ENCODE assay signal across 25 mouse cellular contexts in genomic region chr10:94588976-94589375, GRCm38 (mm10).
"Had no signal": no experiment of that assay in that cellular context is flagged by ENCODE, and none has a peak within 500 bp of the region (broad histone marks: within the 10 kb centered on the region; RNA-seq: fewer than 3 reads in every experiment).

No protein-coding gene starts in this region.

- H3K9me3 ChIP-seq: hindbrain, embryonic 10.5 days; hindbrain, embryonic 12.5 days; intestine, embryonic 15.5 days; kidney, embryonic 15.5 days; limb, embryonic 10.5 days; limb, embryonic 12.5 days; liver, embryonic 12.5 days had no signal

- H3K27me3 ChIP-seq: intestine, embryonic 15.5 days; kidney, embryonic 15.5 days; limb, embryonic 12.5 days; liver, embryonic 12.5 days had no signal

- H3K36me3 ChIP-seq: hindbrain, embryonic 10.5 days; hindbrain, embryonic 12.5 days; intestine, embryonic 15.5 days; kidney, embryonic 15.5 days; limb, embryonic 10.5 days; liver, embryonic 12.5 days had no signal

- H3K4me3 ChIP-seq: gastrocnemius, adult 2 months; heart, adult 2 months; hindbrain, embryonic 10.5 days; hindbrain, embryonic 12.5 days; intestine, embryonic 15.5 days; kidney, embryonic 15.5 days; limb, embryonic 10.5 days; limb, embryonic 12.5 days; liver, embryonic 12.5 days had no signal

- H3K4me1 ChIP-seq: intestine, embryonic 15.5 days had no signal

- H3K27ac ChIP-seq: gastrocnemius, adult 2 months; heart, adult 2 months; hindbrain, embryonic 10.5 days; hindbrain, embryonic 12.5 days; hindbrain, embryonic 14.5 days; intestine, embryonic 15.5 days; kidney, embryonic 15.5 days; kidney, postnatal 0 days; limb, embryonic 10.5 days; limb, embryonic 12.5 days; liver, embryonic 12.5 days; liver, embryonic 14.5 days had no signal

- ATAC-seq: hindbrain, embryonic 16.5 days; inflammation-experienced regulatory T-cells, adult 6 months; intestine, embryonic 15.5 days; intestine, postnatal 0 days; liver, embryonic 12.5 days had no signal

- H3K9ac ChIP-seq: hindbrain, embryonic 12.5 days; hindbrain, embryonic 14.5 days; intestine, embryonic 15.5 days; kidney, embryonic 15.5 days; limb, embryonic 12.5 days; liver, embryonic 12.5 days; liver, embryonic 14.5 days had no signal

- DNase-seq: gastrocnemius, adult 2 months; gastrocnemius, postnatal 10 days; gastrocnemius, postnatal 25 days; heart, adult 2 months; heart, postnatal 10 days; heart, postnatal 4 days; kidney, adult 18-20 months; kidney, adult 8-10 months; kidney, postnatal 14 days; kidney, postnatal 36 days; layer of hippocampus, adult 9-11 months; layer of hippocampus, postnatal 36 days had no signal

- H3K4me2 ChIP-seq: hindbrain, embryonic 12.5 days; hindbrain, embryonic 14.5 days; intestine, embryonic 15.5 days; kidney, embryonic 15.5 days; limb, embryonic 12.5 days; liver, embryonic 12.5 days had no signal
